Mouse (Mus musculus) 3134 (cell line): ENCODE results near the gene Ier2.

Source experiments
- DNase-seq: peaks from one replicate; pipeline ENCODE4 v3.0.0-alpha.2; 2011; ENCODE audit warnings: low spot score; ENCODE audit not compliant: insufficient read length; ENCODE audit errors: extremely low read depth

The Ier2 gene

DNA sequence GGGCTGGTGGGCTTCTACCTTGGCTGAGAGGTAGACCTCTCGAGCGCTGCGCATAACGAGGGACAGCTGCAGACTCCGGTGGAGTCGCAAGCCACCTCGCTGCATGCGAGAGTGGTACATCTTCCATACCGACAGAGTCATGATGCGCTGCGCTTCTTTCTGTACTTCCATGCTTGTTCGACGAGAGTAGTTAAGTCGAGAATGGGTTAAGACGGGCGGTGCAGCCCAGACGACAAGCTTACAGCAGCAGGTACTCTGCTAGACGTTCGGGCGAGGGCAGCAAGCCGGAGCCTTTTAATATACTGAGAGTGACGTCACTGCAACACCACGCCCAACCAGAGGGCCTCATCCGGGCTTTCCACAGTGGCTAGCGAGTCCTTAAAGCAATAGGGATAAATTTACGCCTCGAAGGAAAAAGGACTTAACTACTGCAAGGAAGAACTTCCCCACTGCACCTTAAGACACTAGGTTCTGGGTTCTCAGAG lies at the start of gene Ier2:
TSS of gene Ier2 (minus strand) at position 272 of the 485 bp plus-strand sequence.
- peak; percentile 87 for DNase-seq

DNA sequence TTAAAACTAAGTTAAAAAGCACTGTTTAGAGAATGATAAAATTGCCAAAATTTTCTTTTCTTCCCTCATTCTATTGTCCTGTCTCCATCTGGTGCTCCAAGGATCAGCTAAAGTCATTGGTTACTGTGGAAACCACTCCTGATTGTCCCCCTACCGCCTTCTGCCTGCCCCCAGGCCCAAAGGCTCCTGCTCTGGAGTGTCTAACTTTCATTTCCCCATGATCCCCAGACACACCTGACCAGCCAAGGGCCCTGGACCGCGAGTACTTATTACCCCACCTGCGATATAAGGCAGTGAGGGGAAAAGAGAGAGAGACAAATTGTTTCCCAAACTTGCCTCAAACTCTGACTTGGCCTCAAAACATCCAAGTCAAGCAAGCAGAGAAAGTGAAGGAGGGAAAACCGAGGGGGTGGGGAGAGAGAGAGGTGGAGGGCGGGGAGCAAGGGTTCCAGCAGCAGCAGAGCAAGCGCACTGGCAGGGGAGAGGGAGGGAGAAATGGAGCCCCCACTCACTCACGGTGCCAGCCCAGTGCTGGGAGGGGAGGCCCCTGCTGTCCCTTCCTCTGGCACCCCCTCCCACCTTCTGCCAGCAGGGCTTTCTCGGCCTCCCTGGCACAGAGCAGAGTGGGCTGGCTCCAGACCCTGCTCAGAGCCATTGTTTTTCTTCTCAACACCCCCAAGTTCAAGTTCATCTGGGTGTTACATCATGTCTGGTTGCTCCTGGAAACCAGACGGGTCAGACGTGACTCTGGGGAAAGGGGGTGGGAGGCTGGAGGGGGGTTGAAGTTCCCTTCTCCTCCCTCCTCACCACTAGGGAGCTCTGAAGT lies 49.5 kb upstream of the Ier2 start:
- no peak for DNase-seq

DNA sequence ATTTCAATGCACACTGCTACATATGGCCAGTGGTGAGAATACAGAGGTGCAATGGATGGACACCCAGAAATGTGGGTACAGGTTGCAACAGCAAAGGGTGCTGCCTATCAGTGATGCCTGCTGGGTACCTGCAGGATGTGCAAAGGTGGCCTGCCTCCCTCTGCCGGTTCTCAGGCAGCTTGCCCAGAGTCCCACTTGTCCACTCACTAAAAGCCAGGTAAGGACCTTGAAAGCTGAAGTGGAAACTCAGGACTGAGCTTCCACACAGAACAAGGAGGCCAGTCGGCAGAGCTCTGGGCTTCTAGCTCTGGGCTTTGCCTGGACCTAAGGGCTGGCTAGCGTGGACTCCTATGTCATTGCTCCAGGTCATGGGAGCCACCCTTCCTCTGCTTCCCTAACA lies 48.7 kb upstream of the Ier2 start:
- no peak for DNase-seq

DNA sequence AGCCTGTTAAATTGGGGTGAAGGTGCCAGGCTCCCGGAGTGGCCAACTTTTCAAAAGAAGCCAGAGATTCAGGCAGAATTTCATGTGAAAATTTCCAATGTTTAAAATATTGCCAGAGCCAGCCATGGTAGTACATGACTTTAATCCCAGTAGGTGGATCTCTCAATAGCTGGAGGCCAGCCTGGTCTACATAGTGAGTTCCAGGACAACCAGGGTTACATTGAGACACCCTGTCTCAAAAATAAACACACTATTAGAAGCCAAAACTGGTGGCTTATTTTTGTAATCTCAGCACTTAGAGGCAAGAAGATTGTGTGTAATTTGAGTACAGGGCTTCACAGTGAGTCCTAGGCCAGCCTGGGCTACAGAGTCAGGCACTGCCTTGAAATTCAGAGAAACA lies 47.3 kb upstream of the Ier2 start:
- no peak for DNase-seq

DNA sequence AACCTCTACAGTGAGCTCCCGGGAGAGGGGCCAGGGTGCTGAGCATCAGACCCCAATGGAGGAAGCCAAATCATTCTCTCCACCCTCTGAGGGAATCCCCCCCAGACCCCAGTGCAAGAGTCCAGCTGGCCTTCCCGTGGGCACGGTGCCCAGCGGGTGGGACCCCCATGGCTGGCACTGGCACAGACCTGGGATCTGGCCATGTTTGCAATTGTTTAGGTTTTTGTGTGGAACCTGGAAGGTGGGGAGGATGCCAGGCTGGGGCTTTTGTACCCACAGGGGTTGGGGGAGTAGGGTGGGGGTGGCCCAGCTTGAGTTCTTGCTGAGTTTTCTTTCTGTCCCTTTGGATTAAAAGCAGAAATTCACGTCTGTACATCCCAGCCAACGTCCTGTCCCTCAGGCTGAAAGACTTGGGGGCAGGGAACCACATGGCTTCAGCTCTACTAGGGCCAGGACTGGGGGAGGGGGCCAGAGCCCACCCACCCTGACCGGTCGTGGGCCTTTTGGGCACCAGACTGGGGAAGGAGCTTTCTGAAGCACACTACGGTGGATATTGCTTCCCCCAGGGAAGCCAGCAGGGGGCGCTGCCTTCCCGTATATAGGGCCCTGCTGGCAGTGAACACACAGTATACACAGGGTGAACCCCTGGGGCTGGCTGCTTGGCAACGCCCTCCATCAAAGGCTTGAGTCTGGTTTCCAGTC lies 46.3 kb upstream of the Ier2 start:
- peak; percentile 57 for DNase-seq

DNA sequence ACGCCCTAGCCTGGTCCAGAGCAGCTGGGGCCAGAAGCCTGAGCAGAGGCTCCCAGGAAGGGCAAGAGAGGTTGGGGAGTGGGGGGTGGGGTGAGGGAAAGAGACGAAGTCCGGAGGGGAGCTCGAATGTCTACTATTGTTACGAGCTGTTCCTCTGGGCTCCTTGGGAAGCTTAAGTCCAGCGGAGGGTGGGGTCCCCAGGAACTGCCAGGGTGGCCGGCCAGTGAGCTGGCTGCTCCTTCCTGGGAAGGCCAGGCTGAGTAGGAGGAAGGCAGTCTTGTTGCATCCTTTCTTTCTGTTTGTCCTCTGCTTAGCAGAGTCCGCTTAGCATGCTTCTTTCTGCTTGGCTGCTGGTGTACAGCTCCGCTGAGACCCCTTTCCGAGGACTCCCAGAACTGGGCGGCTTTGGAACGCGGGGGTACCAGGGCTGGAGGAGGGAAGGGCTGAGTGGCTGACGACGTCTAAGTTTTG lies 45.5 kb upstream of the Ier2 start:
- no peak for DNase-seq

DNA sequence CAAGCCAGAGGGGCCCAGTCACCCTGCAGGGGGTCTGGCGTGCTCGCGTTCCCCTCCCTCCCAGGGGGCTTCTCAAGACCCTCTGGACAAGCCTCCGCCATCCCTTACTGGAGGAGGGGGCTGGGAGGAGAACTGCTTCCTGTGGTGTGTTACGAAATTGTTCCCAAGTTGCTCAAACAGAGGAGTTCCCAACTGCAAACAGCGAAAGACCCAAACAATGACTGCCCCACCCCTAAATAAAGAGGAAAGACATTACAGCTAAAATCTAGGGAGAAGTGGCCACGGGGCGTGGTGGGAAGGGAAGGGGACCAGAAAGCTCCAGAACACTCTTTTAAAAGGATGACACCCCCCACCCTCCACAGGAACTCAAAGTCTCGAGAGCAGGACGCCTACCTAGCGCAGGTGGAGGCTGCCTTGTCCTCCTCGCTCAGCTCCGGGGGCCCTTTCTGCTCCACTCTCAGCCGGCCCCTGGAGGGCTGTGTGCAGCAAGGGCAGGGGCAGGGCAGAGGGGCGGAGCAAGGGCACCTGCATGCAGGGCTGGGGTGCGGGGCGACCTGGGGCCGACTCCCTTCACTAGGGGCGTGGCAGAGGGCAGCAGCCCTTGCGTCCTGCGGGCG lies 44.7 kb upstream of the Ier2 start:
- DNase-seq: no peak

DNA sequence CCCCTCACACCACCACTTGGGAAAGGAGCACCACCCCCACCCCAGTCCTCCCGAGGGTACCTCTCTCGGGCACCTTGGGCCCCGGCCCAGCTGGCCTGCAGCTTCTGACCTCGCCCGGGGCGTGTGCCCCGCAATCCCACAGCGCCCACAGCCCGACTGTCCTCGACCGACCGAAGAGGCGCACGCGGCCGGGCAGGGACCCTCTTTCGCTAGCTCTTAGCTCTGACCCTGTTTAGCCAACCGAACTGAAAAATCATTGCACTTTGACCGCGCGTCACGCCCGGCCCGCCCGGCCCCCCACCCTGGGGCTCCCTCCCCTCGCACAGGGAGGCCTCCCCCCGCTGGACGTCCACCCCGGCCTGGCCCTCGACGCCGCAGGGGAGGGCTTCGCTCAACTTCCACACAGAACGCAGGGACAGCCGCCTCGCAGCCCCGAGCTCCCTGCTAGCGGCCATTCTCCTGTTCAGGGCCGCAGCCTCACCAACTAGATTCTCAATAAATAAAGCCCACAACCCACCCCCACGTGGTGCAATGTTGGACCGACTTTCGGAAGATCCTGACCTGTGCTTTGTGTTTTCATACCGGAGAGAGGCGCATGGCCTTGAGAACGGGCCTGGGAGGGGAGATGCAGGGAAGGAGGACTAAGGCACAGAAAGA lies 44.1 kb upstream of the Ier2 start:
- DNase-seq: no peak

DNA sequence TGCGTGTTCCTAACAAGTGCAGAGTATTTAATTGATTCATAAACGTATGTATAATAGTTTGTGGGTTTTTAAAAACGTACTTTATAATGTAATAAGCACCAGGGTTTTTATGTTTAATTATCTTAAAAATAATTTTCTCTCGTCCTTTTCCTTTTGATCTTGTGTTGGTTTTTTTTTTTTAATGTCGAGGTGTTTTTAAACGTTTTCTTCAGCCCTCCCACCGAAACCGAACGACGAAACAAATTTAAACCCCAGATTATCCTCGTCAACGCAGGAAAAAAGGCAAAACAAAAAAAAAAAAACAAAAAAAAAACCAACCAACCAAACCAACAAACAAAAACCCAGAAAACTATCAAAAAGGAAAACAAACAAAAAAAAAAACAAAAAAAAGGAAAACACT lies 43.3 kb upstream of the Ier2 start:
- DNase-seq: no peak

DNA sequence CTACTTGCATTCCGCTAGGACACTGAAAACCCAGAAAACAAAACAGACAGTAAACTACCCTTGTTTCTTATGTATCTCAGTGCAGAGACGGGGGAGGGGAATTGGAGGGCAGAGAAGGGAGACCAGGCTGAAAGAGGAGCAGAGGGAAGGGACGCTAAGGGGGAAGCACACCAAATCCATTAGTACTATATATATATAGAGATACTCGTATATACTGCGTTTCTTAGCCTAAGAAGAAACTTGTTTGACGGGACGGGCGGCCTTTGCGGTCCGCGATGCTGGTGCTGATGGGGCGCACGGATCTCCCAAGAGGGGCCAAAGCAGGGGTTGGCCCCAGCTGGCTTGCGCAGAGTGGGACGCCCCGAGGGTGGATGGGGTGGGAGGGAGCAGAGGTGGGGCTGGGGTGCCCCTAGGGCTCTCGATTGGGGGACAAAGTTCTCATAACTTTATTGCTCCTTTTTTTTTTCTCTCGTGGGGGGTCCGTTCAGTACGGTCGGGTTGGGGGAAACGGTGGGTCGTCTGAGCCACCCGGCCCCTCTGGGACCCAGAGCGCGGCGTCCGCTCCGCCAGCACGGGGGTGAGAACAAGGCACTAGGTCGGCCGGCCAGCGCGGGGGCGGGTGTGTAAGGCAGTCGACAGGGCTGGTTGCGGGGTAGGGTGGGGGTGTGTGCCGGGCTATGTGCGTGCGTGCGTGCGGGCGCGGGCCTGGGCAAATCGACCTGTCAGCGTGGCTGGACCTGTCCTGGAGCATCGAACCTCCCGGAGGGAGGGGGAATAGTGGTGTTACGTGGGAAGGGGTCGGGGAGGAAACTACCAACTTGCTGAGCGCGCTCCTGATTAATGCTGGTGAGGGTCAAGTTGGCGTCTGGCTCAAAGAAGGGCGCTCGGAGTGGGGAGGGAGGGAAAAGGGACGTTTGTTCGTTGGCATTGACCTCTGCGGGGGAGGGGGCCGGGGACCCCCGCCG lies 42.5 kb upstream of the Ier2 start:
- no peak for DNase-seq

DNA sequence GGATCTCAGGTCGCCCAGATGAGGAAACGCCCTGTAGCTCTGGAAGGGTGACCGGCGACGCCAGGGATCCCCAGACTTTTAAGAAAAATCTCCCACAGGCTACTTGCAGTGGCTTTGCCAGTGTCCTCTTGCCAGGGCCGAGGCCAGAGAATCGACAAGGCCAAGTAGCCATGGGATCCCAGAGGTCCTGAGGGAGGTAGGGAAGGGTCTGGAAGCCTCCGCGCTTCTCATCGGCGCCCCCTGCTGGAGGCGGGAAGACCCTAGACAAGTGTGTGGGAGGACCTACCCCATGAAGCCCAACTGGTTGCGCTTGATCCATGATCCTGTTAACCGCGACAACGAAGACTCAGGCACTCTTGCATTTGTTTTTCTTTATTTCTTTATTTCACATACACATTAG lies 41.7 kb upstream of the Ier2 start:
- no peak for DNase-seq

DNA sequence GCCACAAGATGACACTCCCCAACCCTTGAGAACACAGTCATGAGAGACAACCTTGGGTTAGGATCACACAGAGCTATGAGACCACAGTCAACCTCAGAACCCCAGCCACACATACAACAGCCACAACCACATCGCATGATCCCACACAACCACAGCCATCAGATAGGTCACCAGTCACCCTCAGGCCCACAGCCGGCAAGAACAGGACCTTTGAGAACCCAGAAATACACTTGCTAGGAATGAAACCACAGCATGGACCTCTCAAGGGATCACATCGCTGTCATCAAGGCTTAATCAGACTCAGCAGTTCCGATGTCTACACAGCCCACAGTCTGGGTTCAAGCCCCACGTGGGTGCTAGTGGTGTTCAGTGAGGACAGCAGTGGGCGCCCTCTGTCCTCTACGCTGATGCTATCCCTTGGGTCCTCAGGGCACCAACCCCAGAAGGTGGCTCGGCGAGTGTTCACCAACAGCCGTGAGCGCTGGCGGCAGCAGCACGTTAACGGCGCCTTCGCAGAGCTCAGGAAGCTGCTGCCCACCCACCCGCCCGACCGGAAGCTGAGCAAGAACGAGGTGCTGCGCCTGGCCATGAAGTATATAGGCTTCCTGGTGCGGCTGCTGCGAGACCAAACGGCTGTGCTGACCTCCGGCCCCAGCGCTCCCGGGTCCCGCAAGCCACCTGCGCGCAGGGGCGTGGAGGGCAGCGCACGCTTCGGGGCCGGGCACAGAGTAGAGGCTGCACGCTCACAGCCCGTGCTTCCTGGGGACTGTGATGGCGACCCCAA lies 41.0 kb upstream of the Ier2 start:
- no peak for DNase-seq

DNA sequence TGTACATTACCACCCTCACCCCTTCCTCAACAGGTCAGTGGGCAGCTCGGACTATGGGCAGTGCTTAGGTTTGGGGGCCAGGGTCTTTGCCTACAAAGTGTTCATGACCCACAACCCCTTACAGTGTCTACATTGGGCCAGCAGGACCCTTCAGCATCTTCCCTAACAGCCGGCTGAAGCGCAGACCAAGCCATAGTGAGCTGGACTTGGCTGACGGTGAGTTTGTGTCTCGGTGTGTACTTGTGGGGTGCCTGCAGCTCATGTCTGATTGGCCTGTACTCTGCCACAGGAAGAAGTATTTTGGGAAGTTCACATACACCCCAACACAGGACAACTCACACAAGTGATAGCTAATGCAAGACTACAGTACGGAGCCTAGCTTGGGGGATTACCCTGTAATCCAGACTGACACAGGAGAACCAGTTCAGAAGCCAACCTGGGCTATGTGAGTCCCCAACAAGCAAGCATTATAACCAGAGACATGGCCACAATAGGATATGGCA lies 40.4 kb upstream of the Ier2 start:
- no peak for DNase-seq

DNA sequence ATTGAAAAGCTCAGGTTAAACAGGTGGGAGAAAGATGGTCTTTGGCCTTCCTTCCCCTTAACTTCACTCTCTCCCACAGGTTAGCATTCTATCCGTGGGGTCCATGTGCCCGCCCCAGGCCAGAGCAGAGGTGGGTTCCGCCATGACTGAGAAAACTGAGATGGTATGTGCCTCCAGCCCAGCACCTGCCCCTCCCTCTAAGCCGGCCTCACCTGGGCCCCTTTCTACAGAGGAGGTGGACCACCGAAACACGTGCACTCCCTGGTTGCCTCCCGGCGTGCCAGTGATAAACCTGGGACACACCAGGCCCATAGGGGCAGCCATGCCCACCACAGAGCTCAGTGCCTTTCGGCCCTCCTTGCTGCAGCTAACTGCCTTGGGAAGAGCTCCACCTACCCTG lies 39.9 kb upstream of the Ier2 start:
- DNase-seq: no peak

DNA sequence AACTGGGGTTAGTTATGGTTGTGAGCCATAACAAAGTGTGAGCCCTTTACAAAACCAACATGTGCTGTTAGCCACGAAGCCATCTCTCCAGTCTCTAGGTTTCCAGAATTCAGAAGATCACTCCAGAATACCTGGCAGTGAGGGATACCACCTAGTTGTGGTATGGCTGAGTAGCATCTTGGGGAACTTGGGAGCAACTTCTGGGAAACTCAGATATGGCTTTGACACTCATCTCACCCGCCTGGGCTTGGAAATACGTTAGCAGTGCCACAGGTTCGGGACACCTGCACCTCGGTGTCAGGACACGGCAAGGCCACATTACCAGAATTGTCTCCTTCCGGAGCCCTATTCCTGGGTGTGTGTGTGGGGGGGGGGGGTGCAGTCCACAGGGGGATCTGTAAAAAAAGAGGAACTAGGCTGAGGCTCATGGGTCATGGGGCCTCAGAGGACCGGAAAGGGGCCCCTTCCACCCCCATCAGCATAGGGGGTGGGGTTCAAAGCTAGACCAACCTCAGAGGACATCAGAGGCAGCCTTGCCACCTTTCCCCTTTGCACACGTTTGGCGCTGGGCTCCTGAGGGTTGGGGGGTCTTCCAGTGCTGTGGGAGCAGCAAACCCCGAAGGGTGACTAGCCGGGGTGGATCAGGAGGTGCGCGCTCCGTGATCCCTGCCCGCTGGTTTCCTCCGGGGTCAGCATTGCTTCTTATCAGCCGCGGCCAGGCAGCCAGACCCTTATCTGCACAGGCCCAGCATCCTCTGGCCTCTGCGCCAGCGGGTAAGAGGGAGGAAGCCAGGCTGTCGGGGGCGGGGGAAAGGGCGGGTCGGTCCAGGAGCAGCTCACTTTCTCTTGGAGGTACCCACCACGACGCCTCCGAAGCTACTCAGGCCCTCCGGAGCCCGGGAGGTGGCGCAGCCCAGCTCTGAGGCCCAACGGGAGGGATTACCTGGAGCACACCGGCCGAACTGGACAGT lies 38.6 kb upstream of the Ier2 start, which contains the start of gene Lyl1:
TSS of gene Lyl1 (plus strand) at position 517 of the 971 bp plus-strand sequence.
- DNase-seq: no peak

DNA sequence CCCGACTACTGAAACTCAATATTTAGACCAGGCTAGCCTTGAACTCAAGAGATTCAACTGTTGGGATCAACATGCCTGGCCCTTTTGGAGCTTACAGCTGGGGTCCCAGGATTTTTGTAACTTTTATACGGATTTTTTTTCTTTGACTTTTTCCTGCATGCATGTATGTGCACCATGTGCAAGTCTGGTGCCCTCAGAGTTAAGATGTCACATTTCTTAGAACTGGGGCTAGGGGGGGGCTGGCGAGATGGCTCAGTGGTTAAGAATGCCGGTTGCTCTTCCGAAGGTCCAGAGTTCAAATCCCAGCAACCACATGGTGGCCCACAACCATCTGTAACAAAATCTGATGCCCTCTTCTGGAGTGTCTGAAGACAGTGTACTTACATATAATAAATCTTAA lies 37.9 kb upstream of the Ier2 start:
- DNase-seq: no peak

DNA sequence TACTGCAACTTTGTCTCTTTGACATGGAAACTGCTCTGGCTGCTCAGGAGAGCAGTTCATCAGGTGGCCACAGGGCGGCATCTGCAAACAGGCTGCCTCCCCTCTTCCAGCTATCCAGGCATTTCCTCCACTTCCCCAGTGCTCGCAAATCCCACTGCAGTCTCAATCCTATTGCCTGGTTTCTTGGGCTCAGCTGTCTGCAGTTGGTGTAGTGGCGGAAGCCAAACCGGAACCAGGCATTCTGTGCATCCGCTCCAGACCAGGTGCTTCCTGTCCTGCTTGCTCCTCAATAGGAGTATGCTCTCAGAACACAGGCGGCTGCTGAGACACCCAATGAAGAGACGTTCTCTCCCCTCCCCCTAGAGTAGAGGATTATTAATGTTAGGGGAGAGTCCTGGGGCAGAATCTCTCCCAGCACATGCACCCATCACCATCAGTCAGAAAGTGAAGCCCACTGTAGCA lies 37.2 kb upstream of the Ier2 start:
- no peak for DNase-seq
